Mouse (Mus musculus) MEL (cell line): ENCODE measurements around the gene Gm20509. TPM values are rescaled to one million over a fixed set of nuclear protein-coding genes. Genes with fewer than 3 reads are reported as not detected.
A peak's percentile ranks its signal among the peaks of the same experiment; 100 is the strongest.

Source experiments
- DNase-seq: peaks from one replicate; pipeline ENCODE4 v3.0.0; 2011; ENCODE audit warnings: low read depth, low spot score
- H3K27ac ChIP-seq: 2 replicates; pipeline ENCODE4 v1.5.1; 2012; ENCODE audit warnings: low read depth, mild to moderate bottlenecking, control low read depth, low read length, moderate library complexity; ENCODE audit not compliant: control insufficient read depth
- H3K27me3 ChIP-seq, 2 experiments: fragments of 150-350 bp in 1 of 2; sonication (generic) in 1 of 2; 2 replicates each; pipeline ENCODE4 v1.6.1; 2012; ENCODE audit warnings: low read length in 2 of 2, mild to moderate bottlenecking in 2 of 2, improper control_type of control experiment in 1 of 2, moderate library complexity in 1 of 2; ENCODE audit not compliant: insufficient read depth in 2 of 2, control insufficient read depth in 1 of 2
- H3K36me3 ChIP-seq, 2 experiments: 2 replicates each; pipeline ENCODE4 v1.6.1; 2012 to 2014; ENCODE audit warnings: low read length in 2 of 2, improper control_type of control experiment in 1 of 2, inconsistent platforms in 1 of 2, mild to moderate bottlenecking in 1 of 2; ENCODE audit not compliant: insufficient read depth in 2 of 2, control insufficient read depth in 1 of 2
- H3K4me1 ChIP-seq, 2 experiments: fragments of 150-350 bp in 1 of 2; sonication (generic) in 1 of 2; 2 replicates each; pipeline ENCODE4 v1.6.1; 2012; ENCODE audit warnings: low read length in 2 of 2, improper control_type of control experiment in 1 of 2, mild to moderate bottlenecking in 1 of 2; ENCODE audit not compliant: insufficient read depth in 2 of 2, control insufficient read depth in 1 of 2
- H3K4me3 ChIP-seq, 2 experiments: fragments of 150-350 bp in 1 of 2; sonication (generic) in 1 of 2; 2 replicates each; pipeline ENCODE4 v1.5.1; 2012; ENCODE audit warnings: low read depth in 2 of 2, low read length in 2 of 2, mild to moderate bottlenecking in 2 of 2, moderate library complexity in 2 of 2, control low read depth in 1 of 2, improper control_type of control experiment in 1 of 2; ENCODE audit not compliant: control insufficient read depth in 1 of 2, insufficient read depth in 1 of 2
- H3K79me2 ChIP-seq: 2 replicates; pipeline ENCODE4 v1.6.1; 2012; ENCODE audit warnings: mild to moderate bottlenecking, low read length, moderate library complexity; ENCODE audit not compliant: control insufficient read depth, poor library complexity, insufficient read depth
- H3K9ac ChIP-seq: 2 replicates; pipeline ENCODE4 v1.6.1; 2012; ENCODE audit warnings: low read depth, mild to moderate bottlenecking, control low read depth, low read length, moderate library complexity; ENCODE audit not compliant: control insufficient read depth, poor library complexity, severe bottlenecking
- H3K9me3 ChIP-seq: fragments of 150-350 bp; sonication (generic); replicated peaks from 2 replicates; pipeline ENCODE4 v1.6.1; 2012; ENCODE audit warnings: mild to moderate bottlenecking, low read length, improper control_type of control experiment, moderate library complexity; ENCODE audit not compliant: insufficient read depth
- BHLHE40 ChIP-seq: IDR thresholded peaks from 2 replicates; pipeline ENCODE4 v1.6.1; 2012; ENCODE audit warnings: low read depth, mild to moderate bottlenecking, inconsistent platforms, low read length, improper control_type of control experiment, borderline replicate concordance
- CHD1 ChIP-seq: IDR thresholded peaks from 2 replicates; pipeline ENCODE4 v1.6.1; 2012; ENCODE audit warnings: low read depth, mild to moderate bottlenecking, inconsistent platforms, low read length, improper control_type of control experiment
- CTCF ChIP-seq, 3 experiments: IDR thresholded peaks in 2 of 3; conservative IDR thresholded peaks in 1 of 3; 2 replicates each; pipeline ENCODE4 v1.5.1; 2011 to 2012; ENCODE audit warnings: low read length in 3 of 3, low read depth in 2 of 3, mild to moderate bottlenecking in 2 of 3, improper control_type of control experiment in 1 of 3, inconsistent platforms in 1 of 3, mixed read lengths in 1 of 3, moderate library complexity in 1 of 3; ENCODE audit not compliant: control insufficient read depth in 1 of 3, insufficient read depth in 1 of 3, poor library complexity in 1 of 3, severe bottlenecking in 1 of 3
- E2F4 ChIP-seq: IDR thresholded peaks from 2 replicates; pipeline ENCODE4 v1.6.1; 2011; ENCODE audit warnings: low read depth, low read length, improper control_type of control experiment, borderline replicate concordance
- EP300 ChIP-seq, 2 experiments: IDR thresholded peaks; 2 replicates each; pipeline ENCODE4 v1.6.1; 2011; ENCODE audit warnings: improper control_type of control experiment in 2 of 2, low read length in 2 of 2, low read depth in 1 of 2, mild to moderate bottlenecking in 1 of 2
- ETS1 ChIP-seq: IDR thresholded peaks from 2 replicates; pipeline ENCODE4 v1.6.1; 2012; ENCODE audit warnings: low read depth, mild to moderate bottlenecking, inconsistent platforms, low read length, improper control_type of control experiment, moderate library complexity
- GATA1 ChIP-seq: IDR thresholded peaks from 2 replicates; pipeline ENCODE4 v1.6.1; 2011; ENCODE audit warnings: low read depth, low read length, improper control_type of control experiment
- MAX ChIP-seq: IDR thresholded peaks from 2 replicates; pipeline ENCODE4 v1.6.1; 2011; ENCODE audit warnings: low read length, improper control_type of control experiment
- MXI1 ChIP-seq: IDR thresholded peaks from 2 replicates; pipeline ENCODE4 v1.6.1; 2011; ENCODE audit warnings: mild to moderate bottlenecking, low read depth, low read length, improper control_type of control experiment
- MYC ChIP-seq: IDR thresholded peaks from 2 replicates; pipeline ENCODE4 v1.6.1; 2011; ENCODE audit warnings: low read depth, mild to moderate bottlenecking, low read length, improper control_type of control experiment, moderate library complexity
- NELFE ChIP-seq: IDR thresholded peaks from 2 replicates; pipeline ENCODE4 v1.6.1; 2011; ENCODE audit warnings: low read depth, low read length, improper control_type of control experiment
- NRF1 ChIP-seq: IDR thresholded peaks from 2 replicates; pipeline ENCODE4 v1.6.1; 2014; ENCODE audit warnings: low read depth, mild to moderate bottlenecking, inconsistent platforms, low read length, improper control_type of control experiment, moderate library complexity; ENCODE audit not compliant: poor library complexity, insufficient read depth, severe bottlenecking
- POLR2AphosphoS5 ChIP-seq: IDR thresholded peaks from 2 replicates; pipeline ENCODE4 v1.6.1; 2012; ENCODE audit warnings: low read depth, borderline replicate concordance, mild to moderate bottlenecking, inconsistent platforms, low read length, moderate library complexity, mixed read lengths
- RCOR1 ChIP-seq: IDR thresholded peaks from 2 replicates; pipeline ENCODE4 v1.6.1; 2012; ENCODE audit warnings: low read depth, mild to moderate bottlenecking, inconsistent platforms, low read length, improper control_type of control experiment
- SIN3A ChIP-seq: IDR thresholded peaks from 2 replicates; pipeline ENCODE4 v1.6.1; 2012; ENCODE audit warnings: low read length, improper control_type of control experiment, inconsistent platforms
- TAL1 ChIP-seq: IDR thresholded peaks from 2 replicates; pipeline ENCODE4 v1.6.1; 2012; ENCODE audit warnings: mild to moderate bottlenecking, inconsistent platforms, low read length, moderate library complexity, mixed read lengths
- TBP ChIP-seq: IDR thresholded peaks from 2 replicates; pipeline ENCODE4 v1.8.0; 2011; ENCODE audit warnings: low read depth, low read length, improper control_type of control experiment
- TCF12 ChIP-seq: IDR thresholded peaks from 2 replicates; pipeline ENCODE4 v1.6.1; 2014; ENCODE audit warnings: low read depth, mild to moderate bottlenecking, inconsistent platforms, low read length, improper control_type of control experiment, moderate library complexity
- UBTF ChIP-seq: IDR thresholded peaks from 2 replicates; pipeline ENCODE4 v1.6.1; 2012; ENCODE audit warnings: low read depth, mild to moderate bottlenecking, inconsistent platforms, low read length, improper control_type of control experiment, moderate library complexity, borderline replicate concordance; ENCODE audit not compliant: insufficient read depth
- USF1 ChIP-seq: IDR thresholded peaks from 2 replicates; pipeline ENCODE4 v1.6.1; 2014; ENCODE audit warnings: low read depth, mild to moderate bottlenecking, inconsistent platforms, low read length, improper control_type of control experiment, moderate library complexity
- USF2 ChIP-seq, 2 experiments: IDR thresholded peaks; 2 replicates each; pipeline ENCODE4 v1.6.1; 2011 to 2012; ENCODE audit warnings: improper control_type of control experiment in 2 of 2, low read length in 2 of 2, borderline replicate concordance in 1 of 2, inconsistent platforms in 1 of 2, low read depth in 1 of 2, mild to moderate bottlenecking in 1 of 2; ENCODE audit not compliant: insufficient read depth in 1 of 2
- ZC3H11A ChIP-seq: IDR thresholded peaks from 2 replicates; pipeline ENCODE4 v1.6.1; 2012; ENCODE audit warnings: low read depth, mild to moderate bottlenecking, inconsistent platforms, low read length, improper control_type of control experiment
- ZKSCAN1 ChIP-seq: IDR thresholded peaks from 2 replicates; pipeline ENCODE4 v1.6.1; 2012; ENCODE audit warnings: low read depth, mild to moderate bottlenecking, inconsistent platforms, low read length, improper control_type of control experiment, moderate library complexity
- polyA plus RNA-seq, 2 experiments: library from polyadenylated mRNA; stranded (reverse) in 1 of 2; unstranded in 1 of 2; fragments of >175 nt in 1 of 2; fragments of >200 nt in 1 of 2; gene quantifications; 2 replicates each; pipeline versions ENCODE4 v1.2.1 to v1.2.4; 2012; ENCODE audit warnings: low replicate concordance in 2 of 2, low read depth in 1 of 2; ENCODE audit not compliant: insufficient read length in 2 of 2, insufficient read depth in 1 of 2, missing spikeins in 1 of 2
- total RNA-seq: library from RNA; depleted of rRNA; stranded (reverse); fragments of 300-350 nt; gene quantifications from 2 replicates; pipeline ENCODE4 v1.2.3, GENCODE M21; 2012

Gm20509 gene
- total and polyA plus RNA-seq, 3 experiments = not detected

GRCm38 (mm10) chr9:73070971-73071659 is 31.2 kb upstream of the Gm20509 start (continued):
- no peak for TF ChIP-seq NRF1
- no peak for TF ChIP-seq E2F4
- no peak for TF ChIP-seq NELFE

GRCm38 (mm10) chr9:73072426-73072825 is 29.8 kb upstream of the Gm20509 start:
- Histone ChIP-seq H3K4me1 (peaks cover 15 to 35% of the 10 kb centered on the region in 2 experiments), H3K9me3 (no peaks in the 10 kb centered on the region), H3K27me3 (no peaks in the 10 kb centered on the region), H3K9ac (peak overlapping the region; percentile 32; the same call in 1 of the 2 replicates), H3K79me2 (no peaks in the 10 kb centered on the region), H3K36me3 (peaks cover 0 to 26% of the 10 kb centered on the region in 2 experiments; a peak in 2 of 4 replicates), H3K27ac (peak overlapping the region; percentile 50; the same call in 1 of the 2 replicates), H3K4me3 (no peak overlapping the region)
- no peak for TF ChIP-seq MYC
- TF ChIP-seq TCF12 = peak; percentile 40; the same call in 1 of the 2 replicates
- TF ChIP-seq BHLHE40 = peak; percentile 45; the same call in 1 of the 2 replicates
- peak; percentile 45 for TF ChIP-seq TAL1
- no peak for TF ChIP-seq NRF1
- TF ChIP-seq EP300 (IDR thresholded peaks at IDR 0.05; ENCODE audit: low read depth in 1 of 2, low read length in 2 of 2) = peak; percentile 35 to 41; a peak in 2 of 4 replicates
- TF ChIP-seq USF1 = peak; percentile 58
- TF ChIP-seq USF2 (IDR thresholded peaks at IDR 0.05; ENCODE audit: borderline replicate concordance in 1 of 2, insufficient read depth in 1 of 2, low read depth in 1 of 2, low read length in 2 of 2) = no peak
- TF ChIP-seq TBP = peak; percentile 53; the same call in 1 of the 2 replicates
- TF ChIP-seq MAX = 0 out of 2 replicates have a peak, but pooled peaks have one; percentile 28
- TF ChIP-seq ETS1 = peak; percentile 51; the same call in 1 of the 2 replicates
- TF ChIP-seq GATA1 = 0 out of 2 replicates have a peak, but pooled peaks have one; percentile 22
- TF ChIP-seq MXI1 = peak; percentile 52; the same call in 1 of the 2 replicates
- peak; percentile 35; the same call in 1 of the 2 replicates for TF ChIP-seq SIN3A
- peak; percentile 80 for DNase-seq

GRCm38 (mm10) chr9:73073169-73073568 is 29.1 kb upstream of the Gm20509 start:
- Histone ChIP-seq H3K79me2 (no peaks in the 10 kb centered on the region), H3K36me3 (peaks cover 0 to 23% of the 10 kb centered on the region in 2 experiments; a peak in 2 of 4 replicates), H3K9ac (no peak overlapping the region), H3K9me3 (no peaks in the 10 kb centered on the region), H3K4me3 (no peak overlapping the region), H3K27me3 (no peaks in the 10 kb centered on the region), H3K27ac (no peak overlapping the region), H3K4me1 (peaks cover 15 to 30% of the 10 kb centered on the region in 2 experiments)
- no peak for TF ChIP-seq CTCF (IDR thresholded peaks at IDR 0.05 in 2 of 3, conservative IDR thresholded peaks at IDR 0.05 in 1 of 3; ENCODE audit: control insufficient read depth in 1 of 3, insufficient read depth in 1 of 3, low read depth in 2 of 3, low read length in 3 of 3, poor library complexity in 1 of 3, severe bottlenecking in 1 of 3)
- TF ChIP-seq POLR2AphosphoS5 = no peak
- no peak for TF ChIP-seq TCF12
- TF ChIP-seq ZC3H11A = no peak
- TF ChIP-seq CHD1 = no peak
- no peak for TF ChIP-seq MYC
- TF ChIP-seq MAX = no peak
- no peak for TF ChIP-seq RCOR1
- no peak for TF ChIP-seq UBTF
- no peak for TF ChIP-seq ZKSCAN1
- no peak for TF ChIP-seq BHLHE40
- TF ChIP-seq USF2 (IDR thresholded peaks at IDR 0.05; ENCODE audit: borderline replicate concordance in 1 of 2, insufficient read depth in 1 of 2, low read depth in 1 of 2, low read length in 2 of 2) = no peak
- no peak for TF ChIP-seq EP300 (IDR thresholded peaks at IDR 0.05; ENCODE audit: low read depth in 1 of 2, low read length in 2 of 2)
- TF ChIP-seq USF1 = no peak
- DNase-seq = no peak
